Mouse (Mus musculus): ENCODE results near the gene Rapgef3. TPM values are rescaled to one million over a fixed set of nuclear protein-coding genes. Genes with fewer than 3 reads are reported as not detected.

The Rapgef3 gene
- polyA plus RNA-seq, 1 experiment: 6.6 TPM

- Histone ChIP-seq H3K4me3 (ENCODE audit: insufficient read depth, low read length) (no peak within 1 kb of the TSS), H3K4me1 (ENCODE audit: control insufficient read depth, insufficient read depth, low read length) (peaks cover 21% of the 10 kb centered on the region), H3K27ac (ENCODE audit: insufficient read depth, low read length) (peak within 1 kb of the TSS; percentile 22)
- TF ChIP-seq CTCF (IDR thresholded peaks at IDR 0.05; ENCODE audit: borderline replicate concordance, insufficient read depth, low read length) (no peak), POLR2A (IDR thresholded peaks at IDR 0.05; ENCODE audit: low read depth, low read length) (no peak)
These were observed 10.7 kb upstream of the Rapgef3 start, which contains the start of gene Slc48a1 for GRCm38 (mm10) chr15:97778311-97779098. Gene Slc48a1 (plus strand): TSS chr15:97778520.

GRCm38 (mm10) chr15:97776919-97777318 lies 9.1 kb upstream of the Rapgef3 start:
- Histone ChIP-seq H3K4me1 (ENCODE audit: control insufficient read depth, insufficient read depth, low read length) (peaks cover 28% of the 10 kb centered on the region), H3K4me3 (ENCODE audit: insufficient read depth, low read length) (no peak overlapping the region), H3K27ac (ENCODE audit: insufficient read depth, low read length) (no peak overlapping the region)
- TF ChIP-seq CTCF (IDR thresholded peaks at IDR 0.05; ENCODE audit: borderline replicate concordance, insufficient read depth, low read length): no peak
- no peak for TF ChIP-seq POLR2A (IDR thresholded peaks at IDR 0.05; ENCODE audit: low read depth, low read length)

- no peak overlapping the region for H3K27ac ChIP-seq (ENCODE audit: insufficient read depth, low read length)
- H3K4me1 ChIP-seq (ENCODE audit: control insufficient read depth, insufficient read depth, low read length): peaks cover 28% of the 10 kb centered on the region
- TF ChIP-seq CTCF (IDR thresholded peaks at IDR 0.05; ENCODE audit: borderline replicate concordance, insufficient read depth, low read length) (peak; percentile 80), POLR2A (IDR thresholded peaks at IDR 0.05; ENCODE audit: low read depth, low read length) (no peak)
- H3K4me3 ChIP-seq (ENCODE audit: insufficient read depth, low read length): no peak overlapping the region
These were observed 8.7 kb upstream of the Rapgef3 start for GRCm38 (mm10) chr15:97776514-97776913.

- TF ChIP-seq POLR2A (IDR thresholded peaks at IDR 0.05; ENCODE audit: low read depth, low read length): no peak
- no peak for TF ChIP-seq CTCF (IDR thresholded peaks at IDR 0.05; ENCODE audit: borderline replicate concordance, insufficient read depth, low read length)
- H3K27ac ChIP-seq (ENCODE audit: insufficient read depth, low read length): no peak overlapping the region
- peaks cover 19% of the 10 kb centered on the region for H3K4me1 ChIP-seq (ENCODE audit: control insufficient read depth, insufficient read depth, low read length)
- no peak overlapping the region for H3K4me3 ChIP-seq (ENCODE audit: insufficient read depth, low read length)
These were observed 6.2 kb upstream of the Rapgef3 start for GRCm38 (mm10) chr15:97773961-97774370.

GRCm38 (mm10) chr15:97773108-97773507 lies 5.3 kb upstream of the Rapgef3 start:
- H3K4me3 ChIP-seq (ENCODE audit: insufficient read depth, low read length): no peak overlapping the region
- H3K27ac ChIP-seq (ENCODE audit: insufficient read depth, low read length): peak overlapping the region; percentile 95
- TF ChIP-seq POLR2A (IDR thresholded peaks at IDR 0.05; ENCODE audit: low read depth, low read length) (no peak; the same call in 1 of the 2 replicates), CTCF (IDR thresholded peaks at IDR 0.05; ENCODE audit: borderline replicate concordance, insufficient read depth, low read length) (no peak)
- peaks cover 12% of the 10 kb centered on the region for H3K4me1 ChIP-seq (ENCODE audit: control insufficient read depth, insufficient read depth, low read length)

- peaks cover 7% of the 10 kb centered on the region for H3K4me1 ChIP-seq (ENCODE audit: control insufficient read depth, insufficient read depth, low read length)
- no peak overlapping the region for H3K27ac ChIP-seq (ENCODE audit: insufficient read depth, low read length)
- TF ChIP-seq POLR2A (IDR thresholded peaks at IDR 0.05; ENCODE audit: low read depth, low read length): no peak
- no peak for TF ChIP-seq CTCF (IDR thresholded peaks at IDR 0.05; ENCODE audit: borderline replicate concordance, insufficient read depth, low read length)
- H3K4me3 ChIP-seq (ENCODE audit: insufficient read depth, low read length): no peak overlapping the region
These were observed 2.5 kb upstream of the Rapgef3 start for GRCm38 (mm10) chr15:97770280-97770679.

- Histone ChIP-seq H3K4me3 (ENCODE audit: insufficient read depth, low read length) (peak overlapping the region; percentile 56), H3K27ac (ENCODE audit: insufficient read depth, low read length) (peak overlapping the region; percentile 36; the same call in 1 of the 2 replicates), H3K4me1 (ENCODE audit: control insufficient read depth, insufficient read depth, low read length) (peaks cover 6% of the 10 kb centered on the region)
- TF ChIP-seq CTCF (IDR thresholded peaks at IDR 0.05; ENCODE audit: borderline replicate concordance, insufficient read depth, low read length) (peak; percentile 35; the same call in 1 of the 2 replicates), POLR2A (IDR thresholded peaks at IDR 0.05; ENCODE audit: low read depth, low read length) (peak; percentile 52)
These were observed 420 bp upstream of the Rapgef3 start for GRCm38 (mm10) chr15:97768192-97768591.

GRCm38 (mm10) chr15:97766594-97767279 lies 1.0 kb downstream of the Rapgef3 start:
- no peaks in the 10 kb centered on the region for H3K4me1 ChIP-seq (ENCODE audit: control insufficient read depth, insufficient read depth, low read length)
- H3K27ac ChIP-seq (ENCODE audit: insufficient read depth, low read length): no peak overlapping the region
- H3K4me3 ChIP-seq (ENCODE audit: insufficient read depth, low read length): peak overlapping the region; percentile 56
- TF ChIP-seq POLR2A (IDR thresholded peaks at IDR 0.05; ENCODE audit: low read depth, low read length) (no peak), CTCF (IDR thresholded peaks at IDR 0.05; ENCODE audit: borderline replicate concordance, insufficient read depth, low read length) (no peak)

- Histone ChIP-seq H3K27ac (ENCODE audit: insufficient read depth, low read length) (no peak overlapping the region), H3K4me1 (ENCODE audit: control insufficient read depth, insufficient read depth, low read length) (no peaks in the 10 kb centered on the region), H3K4me3 (ENCODE audit: insufficient read depth, low read length) (peak overlapping the region; percentile 56)
- TF ChIP-seq POLR2A (IDR thresholded peaks at IDR 0.05; ENCODE audit: low read depth, low read length) (no peak), CTCF (IDR thresholded peaks at IDR 0.05; ENCODE audit: borderline replicate concordance, insufficient read depth, low read length) (no peak)
These were observed 1.6 kb downstream of the Rapgef3 start for GRCm38 (mm10) chr15:97766194-97766593.

Measured in embryonic fibroblast, embryonic 13.5 days (primary cell).